Mouse (Mus musculus) embryonic facial prominence, embryonic 11.5 days (tissue): ENCODE measurements at regions not wholly inside any gene's neighbourhood (a gene's known extent, or its start where the extent isn't known, plus 50 kb on each side); places are given as distances from the start of the nearest gene placed in this dataset.

Source experiments
- ATAC-seq: fragments of 200-750 bp; cut with Nextera tagmentation; replicated peaks from 2 replicates; pipeline ENCODE4 v1.8.0; 2017; ENCODE audit warnings: low read depth; ENCODE audit not compliant: insufficient number of reproducible peaks, low FRiP score, low TSS enrichment
- DNase-seq: peaks from one replicate; pipeline ENCODE4 v3.0.0-alpha.2; 2015; ENCODE audit warnings: low spot score
- H3K27ac ChIP-seq: fragments of 300-500 bp; sonication (generic); replicated peaks from 2 replicates; pipeline ENCODE4 v1.5.1; 2014; ENCODE audit warnings: mild to moderate bottlenecking, low read depth, low read length, control low read depth
- H3K27me3 ChIP-seq: fragments of 300-500 bp; sonication (generic); 2 replicates; pipeline ENCODE4 v1.6.1; 2014; ENCODE audit warnings: mild to moderate bottlenecking, low read length, moderate library complexity, mixed read lengths; ENCODE audit not compliant: control insufficient read depth, insufficient read depth
- H3K36me3 ChIP-seq: fragments of 300-500 bp; sonication (generic); replicated peaks from 2 replicates; pipeline ENCODE4 v1.6.1; 2014; ENCODE audit warnings: low read depth, mild to moderate bottlenecking, low read length, moderate library complexity, mixed read lengths; ENCODE audit not compliant: control insufficient read depth, insufficient read depth
- H3K4me1 ChIP-seq: fragments of 300-500 bp; sonication (generic); 2 replicates; pipeline ENCODE4 v1.6.1; 2014; ENCODE audit warnings: low read length, mixed read lengths; ENCODE audit not compliant: control insufficient read depth, insufficient read depth
- H3K4me2 ChIP-seq: fragments of 300-500 bp; sonication (generic); 2 replicates; pipeline ENCODE4 v1.6.1; 2014; ENCODE audit warnings: low read depth, mild to moderate bottlenecking, control low read depth, low read length, moderate library complexity
- H3K4me3 ChIP-seq: fragments of 300-500 bp; sonication (generic); 2 replicates; pipeline ENCODE4 v1.5.1; 2014; ENCODE audit warnings: low read depth, low read length, control low read depth
- H3K9ac ChIP-seq: fragments of 300-500 bp; sonication (generic); replicated peaks from 2 replicates; pipeline ENCODE4 v1.6.1; 2014; ENCODE audit warnings: mild to moderate bottlenecking, control low read depth, low read length
- H3K9me3 ChIP-seq: fragments of 300-500 bp; sonication (generic); replicated peaks from 2 replicates; pipeline ENCODE4 v1.6.1; 2016; ENCODE audit warnings: mild to moderate bottlenecking, low read length, inconsistent platforms, mixed read lengths; ENCODE audit not compliant: control insufficient read depth
- WGBS: fragments of 180-500 bp; shearing (Covaris S2); extraction: QIAGEN DNeasy Blood & Tissue Kit; methylation state at CpG from one replicate; pipeline ENCODE4 v1.1.7; 2014; 5-methylcytosine and 5-hydroxymethylcytosine counted together

GRCm38 (mm10) chr2:46315243-46315642 lies 1198.0 kb upstream of the Zeb2 start:
- ATAC-seq (no peak), DNase-seq (no peak)
- Histone ChIP-seq H3K4me1 (no peaks in the 10 kb centered on the region), H3K9me3 (no peaks in the 10 kb centered on the region), H3K9ac (no peak overlapping the region), H3K36me3 (no peaks in the 10 kb centered on the region), H3K27ac (no peak overlapping the region), H3K4me2 (no peak overlapping the region), H3K4me3 (no peak overlapping the region), H3K27me3 (no peaks in the 10 kb centered on the region)
- 86% methylated on average over 3 of the region's 3 CpGs for WGBS

GRCm38 (mm10) chr2:46307582-46308153 lies 1190.5 kb upstream of the Zeb2 start:
- H3K4me1 ChIP-seq: no peaks in the 10 kb centered on the region
- WGBS: 93% methylated on average over 2 of the region's 2 CpGs
- no peak overlapping the region for H3K9ac ChIP-seq
- no peaks in the 10 kb centered on the region for H3K36me3 ChIP-seq
- no peak overlapping the region for H3K4me2 ChIP-seq
- no peaks in the 10 kb centered on the region for H3K27me3 ChIP-seq
- no peaks in the 10 kb centered on the region for H3K9me3 ChIP-seq
- H3K27ac ChIP-seq: no peak overlapping the region
- DNase-seq (no peak), ATAC-seq (no peak)
- no peak overlapping the region for H3K4me3 ChIP-seq

- Histone ChIP-seq H3K4me3 (no peak overlapping the region), H3K27me3 (no peaks in the 10 kb centered on the region), H3K9me3 (no peaks in the 10 kb centered on the region), H3K4me1 (no peaks in the 10 kb centered on the region), H3K4me2 (no peak overlapping the region), H3K9ac (no peak overlapping the region), H3K36me3 (no peaks in the 10 kb centered on the region), H3K27ac (no peak overlapping the region)
- DNase-seq (no peak), ATAC-seq (no peak)
- 66% methylated on average over 1 of the region's 1 CpGs for WGBS
These were observed 1185.4 kb upstream of the Zeb2 start for GRCm38 (mm10) chr2:46302627-46303026.

DNA sequence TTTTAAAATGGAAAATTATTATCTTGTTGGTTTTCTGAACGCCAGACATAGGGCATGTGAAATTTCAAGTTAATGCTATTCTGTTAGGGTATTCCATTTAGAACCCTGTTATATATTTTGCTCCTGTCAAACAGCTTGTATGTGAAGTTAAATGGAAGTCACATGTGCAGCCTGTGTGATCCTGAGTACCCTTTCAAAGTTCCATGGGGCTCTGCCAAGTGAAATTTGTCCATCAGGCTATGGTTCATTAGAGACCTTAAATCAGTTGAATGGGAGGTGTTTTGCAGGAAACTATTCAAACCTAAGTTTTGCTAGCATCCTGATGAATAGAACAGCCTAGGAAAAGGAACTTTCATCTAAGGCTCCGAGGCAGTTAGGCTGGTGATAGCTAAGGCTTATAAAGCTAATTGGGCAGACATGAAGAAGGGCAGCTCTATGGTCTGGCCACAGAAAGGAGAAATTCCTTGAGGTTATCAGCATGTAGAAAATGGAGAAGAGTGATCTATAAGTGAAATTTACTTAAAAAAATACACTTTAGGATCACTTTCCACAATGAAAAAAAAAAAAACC lies 1180.2 kb upstream of the Zeb2 start:
- Histone ChIP-seq H3K27me3 (no peaks in the 10 kb centered on the region), H3K4me3 (no peak overlapping the region), H3K4me2 (no peak overlapping the region), H3K9ac (no peak overlapping the region), H3K9me3 (no peaks in the 10 kb centered on the region), H3K4me1 (no peaks in the 10 kb centered on the region), H3K36me3 (no peaks in the 10 kb centered on the region), H3K27ac (no peak overlapping the region)
- 68% methylated on average over 2 of the region's 2 CpGs for WGBS
- no peak for DNase-seq
- no peak for ATAC-seq

- Histone ChIP-seq H3K36me3 (no peaks in the 10 kb centered on the region), H3K27me3 (no peaks in the 10 kb centered on the region), H3K4me3 (no peak overlapping the region), H3K4me1 (no peaks in the 10 kb centered on the region), H3K9ac (no peak overlapping the region), H3K4me2 (no peak overlapping the region), H3K9me3 (no peaks in the 10 kb centered on the region), H3K27ac (no peak overlapping the region)
- DNase-seq (no peak), ATAC-seq (no peak)
- 84% methylated on average over 5 of the region's 5 CpGs for WGBS
These were observed 1166.9 kb upstream of the Zeb2 start for GRCm38 (mm10) chr2:46283929-46284598.

DNA sequence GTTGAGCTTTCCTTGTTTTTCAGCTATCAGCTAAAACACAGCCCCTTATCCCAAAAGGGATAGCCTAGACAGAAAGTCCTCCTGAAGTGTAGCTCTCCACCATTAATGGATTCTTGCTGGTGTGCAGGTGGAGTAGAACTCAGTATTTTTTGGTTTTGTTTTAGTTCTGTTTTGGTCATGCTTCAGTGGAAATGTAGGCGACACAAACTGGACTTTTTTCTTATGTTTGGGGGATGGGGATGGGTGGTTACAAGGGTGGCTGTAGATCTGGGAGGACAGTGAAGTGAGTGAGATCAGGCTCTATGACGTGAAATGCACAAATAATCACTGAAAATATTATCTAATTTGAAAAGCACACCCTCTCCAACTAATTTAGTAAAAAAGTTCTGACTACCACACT lies 1163.6 kb upstream of the Zeb2 start:
- Histone ChIP-seq H3K9me3 (no peaks in the 10 kb centered on the region), H3K4me2 (no peak overlapping the region), H3K9ac (no peak overlapping the region), H3K4me1 (no peaks in the 10 kb centered on the region), H3K4me3 (no peak overlapping the region), H3K36me3 (no peaks in the 10 kb centered on the region), H3K27me3 (no peaks in the 10 kb centered on the region), H3K27ac (no peak overlapping the region)
- 57% methylated on average over 2 of the region's 2 CpGs for WGBS
- ATAC-seq (no peak), DNase-seq (no peak)

DNA sequence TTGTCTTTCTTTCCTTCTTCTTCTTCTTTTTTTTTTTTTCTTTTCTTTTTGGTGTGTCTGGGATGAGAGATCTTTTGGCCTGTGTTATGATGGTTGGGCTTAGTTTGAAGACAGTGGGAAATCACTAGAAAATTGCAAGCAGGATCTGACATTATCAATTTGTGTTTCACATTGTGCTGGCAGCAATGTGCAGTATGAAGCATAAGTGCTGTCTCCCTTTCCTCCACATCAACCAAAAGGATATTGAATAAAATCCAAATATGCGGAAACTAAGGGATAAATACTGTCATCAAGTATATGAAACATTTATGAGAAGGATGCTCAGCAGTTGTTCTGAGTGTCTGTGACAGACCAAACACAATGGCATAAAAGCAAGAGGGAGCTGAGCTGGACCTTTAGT lies 1144.4 kb upstream of the Zeb2 start:
- no peak for DNase-seq
- 86% methylated on average over 1 of the region's 1 CpGs for WGBS
- no peaks in the 10 kb centered on the region for H3K36me3 ChIP-seq
- no peak for ATAC-seq
- no peak overlapping the region for H3K27ac ChIP-seq
- H3K4me3 ChIP-seq: no peak overlapping the region
- no peaks in the 10 kb centered on the region for H3K4me1 ChIP-seq
- no peaks in the 10 kb centered on the region for H3K27me3 ChIP-seq
- no peak overlapping the region for H3K9ac ChIP-seq
- H3K9me3 ChIP-seq: no peaks in the 10 kb centered on the region
- H3K4me2 ChIP-seq: no peak overlapping the region

GRCm38 (mm10) chr2:46251562-46251961 lies 1134.4 kb upstream of the Zeb2 start:
- no peak overlapping the region for H3K4me2 ChIP-seq
- no peaks in the 10 kb centered on the region for H3K4me1 ChIP-seq
- no peaks in the 10 kb centered on the region for H3K36me3 ChIP-seq
- H3K27ac ChIP-seq: no peak overlapping the region
- H3K9ac ChIP-seq: no peak overlapping the region
- DNase-seq: no peak
- WGBS: 88% methylated on average over 7 of the region's 7 CpGs
- no peak for ATAC-seq
- no peak overlapping the region for H3K4me3 ChIP-seq
- no peaks in the 10 kb centered on the region for H3K9me3 ChIP-seq
- no peaks in the 10 kb centered on the region for H3K27me3 ChIP-seq
